Mouse (Mus musculus): ENCODE measurements at regions not wholly inside any gene's neighbourhood (a gene's known extent, or its start where the extent isn't known, plus 50 kb on each side); places are given as distances from the start of the nearest gene placed in this dataset. TPM values are rescaled to one million over a fixed set of nuclear protein-coding genes. Genes with fewer than 3 reads are reported as not detected.

DNA sequence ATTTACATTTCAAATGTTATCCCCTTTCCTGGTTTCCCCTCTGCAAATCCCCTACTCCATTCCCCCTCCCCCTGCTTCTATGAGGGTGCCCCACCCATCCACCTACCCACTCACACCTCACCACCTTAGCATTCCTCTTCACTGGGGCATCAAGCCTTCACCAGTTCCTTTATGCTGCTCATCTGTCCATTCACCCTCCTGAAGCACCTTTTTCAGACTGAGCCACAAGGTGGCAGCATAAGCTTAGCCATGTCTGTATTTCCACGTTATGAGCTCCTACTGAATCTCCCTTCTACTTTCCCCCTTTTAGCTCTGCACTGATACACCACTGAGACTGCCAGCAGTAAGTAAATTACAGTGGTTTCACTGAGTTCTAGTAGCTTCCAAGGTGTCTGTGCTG, 112.1 kb upstream of the Sptlc3 start:
- ATAC-seq (ENCODE audit: low FRiP score, low TSS enrichment): peak; percentile 89

DNA sequence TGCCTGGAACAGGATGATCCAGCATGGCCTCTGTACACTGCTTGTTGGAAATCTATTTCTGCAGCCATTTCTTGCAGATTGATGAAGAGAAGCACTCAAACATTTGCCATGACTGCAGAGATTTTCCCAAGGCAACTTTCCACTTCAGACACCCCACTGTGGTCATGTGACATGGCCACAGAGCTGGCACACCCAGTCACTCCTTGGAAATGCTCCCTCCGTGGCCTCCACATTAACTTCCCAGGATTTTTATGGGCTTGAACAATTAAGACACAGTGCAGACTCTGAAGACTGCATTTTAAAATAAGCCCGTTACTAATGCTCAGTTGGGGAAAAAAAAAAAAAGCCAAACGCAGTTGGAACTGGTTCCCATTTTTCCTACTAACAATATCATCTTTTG, 80.2 kb upstream of the Sptlc3 start:
- ATAC-seq (ENCODE audit: low FRiP score, low TSS enrichment): no peak
- H3K27me3 ChIP-seq (ENCODE audit: insufficient read depth, low read length): no peaks in the 10 kb centered on the region
- H3K9me3 ChIP-seq (ENCODE audit: low read length): no peaks in the 10 kb centered on the region
- H3K4me1 ChIP-seq (ENCODE audit: insufficient read depth, low read length): no peaks in the 10 kb centered on the region
- no peak overlapping the region for H3K4me2 ChIP-seq (replicated peaks; ENCODE audit: low read depth, low read length)
- no peaks in the 10 kb centered on the region for H3K36me3 ChIP-seq (ENCODE audit: insufficient read depth, low read length)
- no peak overlapping the region for H3K9ac ChIP-seq (replicated peaks; ENCODE audit: low read length)
- no peak overlapping the region for H3K27ac ChIP-seq (ENCODE audit: low read length)
- 55% methylated on average over 3 of the region's 3 CpGs for WGBS
- no peak overlapping the region for H3K4me3 ChIP-seq (ENCODE audit: low read length)

More for the DNA sequence above, 112.1 kb upstream of the Sptlc3 start:
- 4% methylated on average over 1 of the region's 1 CpGs for WGBS
- Histone ChIP-seq H3K36me3 (ENCODE audit: insufficient read depth, low read length) (no peaks in the 10 kb centered on the region), H3K4me1 (ENCODE audit: insufficient read depth, low read length) (no peaks in the 10 kb centered on the region), H3K27me3 (ENCODE audit: insufficient read depth, low read length) (no peaks in the 10 kb centered on the region), H3K4me3 (ENCODE audit: low read length) (no peak overlapping the region), H3K9me3 (ENCODE audit: low read length) (no peaks in the 10 kb centered on the region), H3K4me2 (replicated peaks; ENCODE audit: low read depth, low read length) (no peak overlapping the region), H3K27ac (ENCODE audit: low read length) (no peak overlapping the region), H3K9ac (replicated peaks; ENCODE audit: low read length) (no peak overlapping the region)

DNA sequence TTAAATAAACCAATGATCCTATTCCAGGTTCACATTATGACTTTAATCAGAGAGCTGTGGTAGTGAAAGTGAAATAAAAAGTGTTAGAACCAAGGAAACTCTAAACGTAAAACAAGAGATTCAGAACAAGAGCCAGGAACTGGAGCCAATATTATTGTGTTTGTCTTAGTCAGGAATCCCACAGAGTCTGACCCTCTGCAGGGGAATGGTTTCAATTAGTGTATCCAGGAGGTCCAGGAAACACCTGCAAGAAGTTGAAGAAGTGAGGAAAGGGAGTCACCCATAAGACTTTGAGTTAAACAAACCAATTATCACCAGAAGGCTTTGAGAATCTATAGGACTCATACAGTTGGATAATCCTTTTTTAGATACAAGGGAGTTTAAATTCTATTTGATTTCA, 76.2 kb upstream of the Sptlc3 start:
- H3K27ac ChIP-seq (ENCODE audit: low read length): no peak overlapping the region
- no peaks in the 10 kb centered on the region for H3K36me3 ChIP-seq (ENCODE audit: insufficient read depth, low read length)
- H3K9ac ChIP-seq (replicated peaks; ENCODE audit: low read length): no peak overlapping the region
- no peak overlapping the region for H3K4me2 ChIP-seq (replicated peaks; ENCODE audit: low read depth, low read length)
- no peaks in the 10 kb centered on the region for H3K27me3 ChIP-seq (ENCODE audit: insufficient read depth, low read length)
- no peak overlapping the region for H3K4me3 ChIP-seq (ENCODE audit: low read length)
- H3K9me3 ChIP-seq (ENCODE audit: low read length): no peaks in the 10 kb centered on the region
- no peaks in the 10 kb centered on the region for H3K4me1 ChIP-seq (ENCODE audit: insufficient read depth, low read length)
- 31% methylated on average over 1 of the region's 1 CpGs for WGBS
- no peak for ATAC-seq (ENCODE audit: low FRiP score, low TSS enrichment)

DNA sequence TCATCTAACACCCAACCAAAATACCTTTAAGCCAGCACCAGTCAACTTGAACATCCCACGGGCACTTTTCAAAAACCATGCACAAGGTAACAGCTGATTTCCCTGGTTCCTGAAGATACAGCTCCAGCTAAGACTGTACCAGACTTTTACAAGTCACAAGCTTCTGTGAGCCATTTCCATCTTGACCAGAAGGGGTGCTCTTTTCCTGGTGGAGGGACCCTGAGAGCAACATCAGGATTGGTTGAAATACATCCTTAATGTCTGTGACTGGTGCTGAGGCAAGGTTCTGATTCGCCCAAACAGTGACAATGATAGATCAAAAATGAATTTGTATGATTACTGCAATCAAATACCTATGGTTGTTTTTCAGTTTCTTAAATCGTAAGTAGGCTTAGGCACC, 71.0 kb upstream of the Sptlc3 start:
- no peak overlapping the region for H3K27ac ChIP-seq (ENCODE audit: low read length)
- 80% methylated on average over 3 of the region's 3 CpGs for WGBS
- no peak for ATAC-seq (ENCODE audit: low FRiP score, low TSS enrichment)
- no peaks in the 10 kb centered on the region for H3K9me3 ChIP-seq (ENCODE audit: low read length)
- no peak overlapping the region for H3K4me3 ChIP-seq (ENCODE audit: low read length)
- H3K9ac ChIP-seq (replicated peaks; ENCODE audit: low read length): no peak overlapping the region
- H3K27me3 ChIP-seq (ENCODE audit: insufficient read depth, low read length): no peaks in the 10 kb centered on the region
- no peaks in the 10 kb centered on the region for H3K4me1 ChIP-seq (ENCODE audit: insufficient read depth, low read length)
- H3K36me3 ChIP-seq (ENCODE audit: insufficient read depth, low read length): no peaks in the 10 kb centered on the region
- H3K4me2 ChIP-seq (replicated peaks; ENCODE audit: low read depth, low read length): no peak overlapping the region

DNA sequence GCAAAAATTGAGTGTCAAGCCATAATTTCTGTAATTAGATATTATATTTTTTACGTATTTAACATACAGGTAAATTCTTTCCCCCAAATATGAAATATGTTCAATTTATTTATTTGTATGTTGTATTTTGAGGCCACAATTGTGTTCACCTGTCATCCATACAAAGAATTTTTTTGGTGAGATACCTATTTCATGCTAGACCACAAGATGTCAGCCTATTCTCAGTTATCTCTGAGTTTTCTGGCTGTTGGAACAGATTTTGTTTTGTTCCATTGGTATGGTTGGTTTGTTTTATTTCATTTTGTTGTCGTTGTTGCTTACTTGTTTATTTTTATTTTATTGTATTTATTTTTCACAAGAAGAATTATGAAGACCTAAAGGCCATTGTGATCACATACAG, 70.3 kb upstream of the Sptlc3 start:
- Histone ChIP-seq H3K27me3 (ENCODE audit: insufficient read depth, low read length) (no peaks in the 10 kb centered on the region), H3K4me1 (ENCODE audit: insufficient read depth, low read length) (no peaks in the 10 kb centered on the region), H3K4me2 (replicated peaks; ENCODE audit: low read depth, low read length) (no peak overlapping the region), H3K36me3 (ENCODE audit: insufficient read depth, low read length) (no peaks in the 10 kb centered on the region), H3K9me3 (ENCODE audit: low read length) (no peaks in the 10 kb centered on the region), H3K9ac (replicated peaks; ENCODE audit: low read length) (no peak overlapping the region), H3K4me3 (ENCODE audit: low read length) (no peak overlapping the region), H3K27ac (ENCODE audit: low read length) (no peak overlapping the region)
- WGBS: 64% methylated on average over 2 of the region's 2 CpGs
- ATAC-seq (ENCODE audit: low FRiP score, low TSS enrichment): no peak

MicroRNAs encoded in the stretch of these regions (microRNA counts, 519-probe panel; counts per million panel counts)
- 104 counts per million, percentile 35 among the panel's probes with 10 or more counts for microRNA mmu-miR-1952

Small RNA genes in the stretch of these regions (microRNA-seq; reads per million reads assigned to microRNA genes)
- not detected for gene Mir1952

All from kidney, embryonic 16.5 days (tissue).